Mouse (Mus musculus) cerebellum, postnatal 25 days (tissue): ENCODE data around the gene Mtss1l.
"Not testable (repeated sequence)": the region's sequence is repeated elsewhere in the genome, so short reads cannot be mapped to it uniquely, and the experiment has no call there.

Source experiments
- DNase-seq, 2 experiments: peaks; one replicate each; pipeline ENCODE4 v3.0.0; 2021; ENCODE audit warnings: mixed read lengths in 2 of 2

Mtss1l gene

GRCm38 (mm10) chr8:110785366-110785765 is 64.1 kb downstream of the Mtss1l start:
- no peak for DNase-seq

GRCm38 (mm10) chr8:110786501-110786900 is 65.2 kb downstream of the Mtss1l start:
- not testable (repeated sequence) for DNase-seq

GRCm38 (mm10) chr8:110786934-110787333 is 65.7 kb downstream of the Mtss1l start:
- DNase-seq, result no peak

GRCm38 (mm10) chr8:110787411-110787954 is 66.2 kb downstream of the Mtss1l start:
- no peak for DNase-seq

DNA sequence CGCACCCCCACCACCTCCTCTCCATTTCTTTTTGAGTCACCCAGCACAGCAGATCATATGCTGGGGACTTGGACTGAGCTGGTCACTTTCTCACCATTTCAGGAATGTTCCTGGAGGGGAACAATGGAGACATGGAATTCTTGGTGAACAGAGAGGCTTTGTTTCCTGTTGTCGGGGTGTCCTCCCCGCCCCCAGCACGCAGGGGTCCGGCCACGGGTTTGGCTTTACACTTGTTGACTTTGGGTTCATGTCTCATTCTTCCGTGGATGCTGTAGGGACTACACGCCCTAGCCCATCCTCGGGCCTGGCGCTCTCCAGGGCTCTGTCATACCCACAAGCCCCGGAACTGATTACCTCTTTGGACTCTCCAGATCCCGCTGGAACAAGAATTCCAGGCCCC is 67.7 kb downstream of the Mtss1l start:
- no peak for DNase-seq

GRCm38 (mm10) chr8:110789571-110789970 is 68.3 kb downstream of the Mtss1l start:
- no peak for DNase-seq

GRCm38 (mm10) chr8:110790270-110790669 is 69.0 kb downstream of the Mtss1l start:
- no peak for DNase-seq
